Mouse (Mus musculus): ENCODE measurements around the gene Tgfb1. TPM values are rescaled to one million over a fixed set of nuclear protein-coding genes. Genes with fewer than 3 reads are reported as not detected.

The Tgfb1 gene
- polyA plus RNA-seq, 1 experiment = 75.5 TPM

DNA sequence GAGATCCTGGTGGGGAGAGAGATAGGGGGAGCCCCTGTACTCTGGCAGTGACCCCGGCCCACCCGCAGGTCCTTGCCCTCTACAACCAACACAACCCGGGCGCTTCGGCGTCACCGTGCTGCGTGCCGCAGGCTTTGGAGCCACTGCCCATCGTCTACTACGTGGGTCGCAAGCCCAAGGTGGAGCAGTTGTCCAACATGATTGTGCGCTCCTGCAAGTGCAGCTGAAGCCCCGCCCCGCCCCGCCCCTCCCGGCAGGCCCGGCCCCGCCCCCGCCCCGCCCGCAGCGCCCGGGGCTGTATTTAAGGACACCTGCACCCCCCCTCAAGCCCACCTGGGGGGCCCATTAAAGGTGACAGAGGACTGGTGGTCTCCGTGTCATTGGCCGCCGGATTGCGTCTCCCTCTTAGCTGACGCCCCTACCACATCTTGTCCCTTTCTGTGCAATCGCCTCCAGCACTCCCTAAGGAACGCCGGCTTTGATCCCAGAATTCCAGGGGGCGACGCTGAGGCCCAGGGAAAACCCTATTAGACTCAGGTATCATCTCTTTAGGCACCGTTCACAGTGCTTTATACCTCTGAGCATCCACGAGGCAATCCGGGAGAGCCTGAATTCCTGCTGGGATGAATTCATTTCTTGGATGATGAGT, 18.0 kb downstream of the Tgfb1 start:
- no peak overlapping the region for H3K4me3 ChIP-seq (replicated peaks; ENCODE audit: control insufficient read depth, low read depth, low read length)
- 76% methylated on average over 36 of the region's 37 CpGs for WGBS
- H3K27ac ChIP-seq (ENCODE audit: control insufficient read depth, insufficient read depth, low read depth, low read length, poor library complexity) = no peak overlapping the region
- peaks cover 19% of the 10 kb centered on the region for H3K4me1 ChIP-seq (ENCODE audit: control insufficient read depth, insufficient read depth, low read length)
- TF ChIP-seq CTCF (IDR thresholded peaks at IDR 0.05; ENCODE audit: control insufficient read depth, insufficient read depth, low read length) (no peak), POLR2A (IDR thresholded peaks at IDR 0.05; ENCODE audit: borderline replicate concordance, control insufficient read depth, low read depth, low read length) (no peak)

DNA sequence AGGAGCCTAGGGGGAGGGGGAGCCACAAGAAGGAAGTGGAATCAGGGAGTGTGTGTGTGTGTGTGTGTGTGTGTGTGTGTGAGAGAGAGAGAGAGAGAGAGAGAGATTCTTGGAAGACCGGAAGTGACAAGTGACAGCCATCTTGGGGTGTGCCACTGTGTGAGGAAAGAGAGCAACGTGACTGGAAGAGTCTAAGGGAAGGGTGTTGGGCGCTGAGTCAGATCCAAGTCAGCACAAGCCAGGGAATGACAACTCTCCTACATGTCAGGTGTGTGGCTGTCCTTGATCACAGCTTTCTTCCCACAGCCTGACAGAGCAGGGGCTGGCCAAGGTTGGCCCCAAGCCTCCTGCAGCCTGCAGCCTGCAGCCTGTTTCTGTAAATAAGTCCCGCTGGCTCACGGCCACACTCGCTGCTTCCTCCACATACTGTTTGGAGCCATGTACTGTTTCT, 19.0 kb downstream of the Tgfb1 start:
- Histone ChIP-seq H3K4me1 (ENCODE audit: control insufficient read depth, insufficient read depth, low read length) (peaks cover 19% of the 10 kb centered on the region), H3K4me3 (replicated peaks; ENCODE audit: control insufficient read depth, low read depth, low read length) (no peak overlapping the region), H3K27ac (ENCODE audit: control insufficient read depth, insufficient read depth, low read depth, low read length, poor library complexity) (peak overlapping the region; percentile 85)
- TF ChIP-seq POLR2A (IDR thresholded peaks at IDR 0.05; ENCODE audit: borderline replicate concordance, control insufficient read depth, low read depth, low read length) (0 out of 2 replicates have a peak, but pooled peaks have one; percentile 11), CTCF (IDR thresholded peaks at IDR 0.05; ENCODE audit: control insufficient read depth, insufficient read depth, low read length) (no peak)
- 31% methylated on average over 6 of the region's 6 CpGs for WGBS

DNA sequence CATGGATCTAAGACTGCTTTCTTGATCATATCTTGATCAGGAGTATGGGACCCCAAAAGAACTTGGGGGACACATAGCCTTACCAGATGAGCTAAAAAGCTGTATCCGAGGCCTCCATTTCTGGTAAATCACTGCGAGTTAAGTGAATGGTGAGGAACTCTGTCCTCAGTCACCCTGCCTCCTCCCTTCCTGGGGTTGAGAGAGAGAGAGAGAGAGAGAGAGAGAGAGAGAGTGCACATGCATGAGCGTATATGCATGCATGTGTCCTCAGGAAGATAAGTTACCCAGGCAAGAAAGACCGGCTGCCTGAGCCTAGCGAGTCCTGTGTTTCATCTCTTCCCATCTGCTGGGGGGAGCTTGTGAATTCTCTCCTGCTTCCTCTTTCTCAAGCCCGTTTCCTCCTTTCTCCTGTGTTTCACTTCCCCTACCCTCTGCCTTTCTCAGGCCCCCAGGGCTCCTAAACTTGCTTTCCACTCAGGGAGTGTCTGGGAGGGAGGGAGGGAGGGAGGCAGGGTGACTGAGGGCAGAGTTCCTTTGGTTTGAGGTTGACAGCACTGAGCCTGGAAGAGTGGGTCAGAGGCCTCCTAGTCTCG, 19.9 kb downstream of the Tgfb1 start:
- TF ChIP-seq CTCF (IDR thresholded peaks at IDR 0.05; ENCODE audit: control insufficient read depth, insufficient read depth, low read length) = no peak
- no peak for TF ChIP-seq POLR2A (IDR thresholded peaks at IDR 0.05; ENCODE audit: borderline replicate concordance, control insufficient read depth, low read depth, low read length)
- Histone ChIP-seq H3K4me1 (ENCODE audit: control insufficient read depth, insufficient read depth, low read length) (peaks cover 19% of the 10 kb centered on the region), H3K4me3 (replicated peaks; ENCODE audit: control insufficient read depth, low read depth, low read length) (no peak overlapping the region), H3K27ac (ENCODE audit: control insufficient read depth, insufficient read depth, low read depth, low read length, poor library complexity) (peak overlapping the region; percentile 71)
- 22% methylated on average over 7 of the region's 7 CpGs for WGBS

DNA sequence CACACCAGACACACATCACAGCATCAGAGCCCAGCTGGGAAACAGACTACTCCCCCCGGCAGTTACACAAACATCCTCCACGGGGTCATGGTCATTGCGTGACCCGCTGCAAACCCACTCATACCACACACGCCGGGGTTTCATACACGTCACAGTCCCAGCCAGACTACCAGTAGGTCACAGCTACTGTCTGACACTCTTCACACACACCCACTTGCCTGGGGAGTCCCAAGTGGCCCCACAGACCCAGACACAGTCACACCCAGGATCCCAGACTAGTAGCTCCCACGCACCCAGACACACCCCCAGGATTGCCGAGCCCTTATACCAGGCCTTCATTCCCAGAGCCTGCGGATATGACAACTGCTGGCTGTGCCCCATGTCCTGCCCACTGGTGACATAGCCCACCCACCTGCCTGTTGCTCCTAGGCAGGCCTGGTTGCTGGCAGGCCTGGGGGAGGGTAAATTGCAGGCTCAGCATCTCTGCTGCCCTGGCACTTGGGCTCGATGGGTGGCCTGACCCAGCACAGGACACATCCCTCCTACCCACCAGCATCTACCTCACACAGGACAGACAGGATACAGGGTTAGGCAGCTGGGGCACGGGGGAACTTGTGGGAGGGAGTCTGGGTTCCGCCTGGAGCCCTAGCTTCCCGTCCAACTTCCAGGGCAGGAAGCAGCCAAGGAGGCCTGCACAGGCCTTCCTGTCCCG, 20.9 kb downstream of the Tgfb1 start:
- 29% methylated on average over 15 of the region's 15 CpGs for WGBS
- Histone ChIP-seq H3K27ac (ENCODE audit: control insufficient read depth, insufficient read depth, low read depth, low read length, poor library complexity) (peak overlapping the region; percentile 71), H3K4me3 (replicated peaks; ENCODE audit: control insufficient read depth, low read depth, low read length) (no peak overlapping the region), H3K4me1 (ENCODE audit: control insufficient read depth, insufficient read depth, low read length) (peaks cover 19% of the 10 kb centered on the region)
- TF ChIP-seq POLR2A (IDR thresholded peaks at IDR 0.05; ENCODE audit: borderline replicate concordance, control insufficient read depth, low read depth, low read length) (no peak), CTCF (IDR thresholded peaks at IDR 0.05; ENCODE audit: control insufficient read depth, insufficient read depth, low read length) (no peak)

DNA sequence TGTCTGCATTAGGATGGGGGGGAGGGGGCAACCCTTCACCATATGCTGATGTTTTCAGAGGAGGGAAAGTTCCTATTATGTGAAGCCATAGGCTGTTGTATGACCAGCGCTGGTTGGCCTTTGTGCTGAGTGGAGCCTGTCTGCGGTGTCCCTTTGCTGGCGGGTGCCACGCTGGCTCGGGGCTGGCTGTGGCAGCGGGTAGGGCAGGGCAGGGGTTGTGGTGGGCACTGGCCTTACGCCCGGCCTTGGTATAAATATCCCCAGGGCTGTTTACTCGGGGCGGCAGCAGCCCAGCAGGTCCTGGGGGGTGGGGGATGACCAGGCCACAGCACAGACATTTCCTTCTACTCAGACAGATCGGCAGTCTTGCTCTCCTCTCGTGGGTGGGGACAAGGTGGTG, 23.2 kb downstream of the Tgfb1 start:
- no peak overlapping the region for H3K4me3 ChIP-seq (replicated peaks; ENCODE audit: control insufficient read depth, low read depth, low read length)
- H3K27ac ChIP-seq (ENCODE audit: control insufficient read depth, insufficient read depth, low read depth, low read length, poor library complexity) = peak overlapping the region; percentile 82
- peaks cover 19% of the 10 kb centered on the region for H3K4me1 ChIP-seq (ENCODE audit: control insufficient read depth, insufficient read depth, low read length)
- 20% methylated on average over 12 of the region's 12 CpGs for WGBS
- TF ChIP-seq POLR2A (IDR thresholded peaks at IDR 0.05; ENCODE audit: borderline replicate concordance, control insufficient read depth, low read depth, low read length) = 0 out of 2 replicates have a peak, but pooled peaks have one; percentile 4
- TF ChIP-seq CTCF (IDR thresholded peaks at IDR 0.05; ENCODE audit: control insufficient read depth, insufficient read depth, low read length) = no peak

DNA sequence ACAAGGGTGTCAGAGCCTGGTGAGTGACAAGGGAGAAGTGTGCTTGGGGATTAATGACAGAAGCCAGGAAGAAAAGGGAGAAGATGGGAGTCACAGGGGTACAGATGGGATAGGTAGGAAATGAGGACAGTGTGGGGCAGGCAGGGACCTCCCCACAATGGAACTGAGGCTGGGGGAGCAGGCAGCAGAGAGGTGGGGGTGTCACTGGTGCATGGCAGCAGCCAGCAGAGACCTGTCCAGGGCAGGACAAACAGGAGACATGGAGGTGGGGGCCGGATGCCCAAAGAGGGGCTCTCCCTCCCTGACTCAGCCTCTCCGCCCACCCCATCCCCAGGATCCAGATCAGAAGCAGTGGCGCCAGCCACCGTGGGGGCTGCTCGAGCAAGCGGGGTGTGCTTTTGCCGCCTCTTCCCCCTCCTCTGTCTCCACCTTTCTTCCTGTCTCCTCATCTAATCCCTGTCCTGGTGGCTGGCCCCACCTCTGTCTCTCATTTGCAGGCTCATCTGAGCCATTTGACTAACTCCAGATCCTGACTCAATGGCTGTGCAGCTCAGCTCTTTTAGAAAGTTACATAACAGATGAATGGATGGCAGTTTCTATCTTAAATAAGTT, 23.8 kb downstream of the Tgfb1 start:
- Histone ChIP-seq H3K4me1 (ENCODE audit: control insufficient read depth, insufficient read depth, low read length) (peaks cover 19% of the 10 kb centered on the region), H3K4me3 (replicated peaks; ENCODE audit: control insufficient read depth, low read depth, low read length) (no peak overlapping the region), H3K27ac (ENCODE audit: control insufficient read depth, insufficient read depth, low read depth, low read length, poor library complexity) (peak overlapping the region; percentile 82)
- TF ChIP-seq CTCF (IDR thresholded peaks at IDR 0.05; ENCODE audit: control insufficient read depth, insufficient read depth, low read length) (no peak), POLR2A (IDR thresholded peaks at IDR 0.05; ENCODE audit: borderline replicate concordance, control insufficient read depth, low read depth, low read length) (no peak; the same call in 1 of the 2 replicates)
- WGBS = 40% methylated on average over 7 of the region's 7 CpGs

DNA sequence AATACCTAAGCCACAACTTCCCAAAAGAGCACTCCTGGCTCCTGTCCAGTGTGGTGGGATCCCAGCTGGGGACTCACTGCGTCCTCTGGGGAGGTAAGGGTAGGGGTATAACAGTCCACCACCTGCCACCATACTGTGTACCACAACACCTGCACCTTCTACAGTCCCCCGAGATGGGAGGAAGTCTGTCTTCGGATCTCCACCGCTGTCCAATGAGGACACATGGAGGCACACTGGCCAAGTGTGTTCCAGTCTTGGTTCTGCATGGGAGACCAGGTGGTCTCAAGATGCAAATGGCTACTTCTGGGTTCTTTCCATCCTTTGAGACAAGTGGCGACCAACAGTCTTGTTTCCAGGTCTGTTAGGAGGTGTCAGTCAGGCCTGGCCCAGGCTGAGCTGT, 24.4 kb downstream of the Tgfb1 start:
- 41% methylated on average over 5 of the region's 5 CpGs for WGBS
- Histone ChIP-seq H3K27ac (ENCODE audit: control insufficient read depth, insufficient read depth, low read depth, low read length, poor library complexity) (peak overlapping the region; percentile 79), H3K4me1 (ENCODE audit: control insufficient read depth, insufficient read depth, low read length) (peaks cover 15% of the 10 kb centered on the region), H3K4me3 (replicated peaks; ENCODE audit: control insufficient read depth, low read depth, low read length) (no peak overlapping the region)
- TF ChIP-seq POLR2A (IDR thresholded peaks at IDR 0.05; ENCODE audit: borderline replicate concordance, control insufficient read depth, low read depth, low read length) (no peak), CTCF (IDR thresholded peaks at IDR 0.05; ENCODE audit: control insufficient read depth, insufficient read depth, low read length) (no peak)

DNA sequence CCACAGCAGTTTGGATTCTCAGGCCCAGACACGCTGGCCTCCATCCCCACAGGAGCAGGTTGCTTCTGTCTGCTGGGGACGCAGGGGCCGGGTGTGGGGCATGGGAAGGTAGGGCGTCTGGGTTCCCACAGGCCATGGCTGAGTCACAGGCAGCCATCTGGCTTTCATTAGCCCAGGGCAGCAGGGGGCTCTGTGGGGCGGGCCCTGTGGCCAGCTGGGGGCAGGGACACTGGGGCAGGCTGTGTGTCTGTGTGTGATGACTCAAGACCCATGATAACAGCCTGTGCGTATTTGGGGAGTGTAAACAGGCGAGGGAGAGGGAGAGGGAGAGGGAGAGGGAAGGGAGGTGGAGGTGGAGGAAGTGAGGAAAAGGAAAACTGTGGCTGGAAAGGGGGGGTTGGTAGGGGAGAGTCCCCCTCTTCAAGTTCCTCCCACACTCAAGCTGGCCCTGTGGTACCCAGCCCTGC, 25.0 kb downstream of the Tgfb1 start:
- H3K4me3 ChIP-seq (replicated peaks; ENCODE audit: control insufficient read depth, low read depth, low read length) = no peak overlapping the region
- H3K4me1 ChIP-seq (ENCODE audit: control insufficient read depth, insufficient read depth, low read length) = peaks cover 12% of the 10 kb centered on the region
- TF ChIP-seq CTCF (IDR thresholded peaks at IDR 0.05; ENCODE audit: control insufficient read depth, insufficient read depth, low read length) (no peak), POLR2A (IDR thresholded peaks at IDR 0.05; ENCODE audit: borderline replicate concordance, control insufficient read depth, low read depth, low read length) (peak; percentile 17; the same call in 1 of the 2 replicates)
- peak overlapping the region; percentile 79 for H3K27ac ChIP-seq (ENCODE audit: control insufficient read depth, insufficient read depth, low read depth, low read length, poor library complexity)
- 15% methylated on average over 7 of the region's 7 CpGs for WGBS
